Mouse (Mus musculus) testis, adult 2 months (tissue): ENCODE results near the gene 4930442H23Rik. TPM values are rescaled to one million over a fixed set of nuclear protein-coding genes. Genes with fewer than 3 reads are reported as not detected.
A peak's percentile ranks its signal among the peaks of the same experiment; 100 is the strongest.
"Not testable (repeated sequence)": the region's sequence is repeated elsewhere in the genome, so short reads cannot be mapped to it uniquely, and the experiment has no call there.

Source experiments
- H3K27ac ChIP-seq: fragments of 200-500 bp; 2 replicates; pipeline ENCODE4 v1.5.1; 2012; ENCODE audit warnings: low read depth, low read length; ENCODE audit not compliant: control insufficient read depth, insufficient read depth
- H3K27me3 ChIP-seq: fragments of 200-500 bp; 2 replicates; pipeline ENCODE4 v1.6.1; 2012; ENCODE audit warnings: mild to moderate bottlenecking, low read length, moderate library complexity; ENCODE audit not compliant: control insufficient read depth, insufficient read depth
- H3K36me3 ChIP-seq: fragments of 200-500 bp; 2 replicates; pipeline ENCODE4 v1.6.1; 2012; ENCODE audit warnings: mild to moderate bottlenecking, low read length; ENCODE audit not compliant: control insufficient read depth, insufficient read depth
- H3K4me1 ChIP-seq: fragments of 200-500 bp; 2 replicates; pipeline ENCODE4 v1.6.1; 2012; ENCODE audit warnings: low read length; ENCODE audit not compliant: control insufficient read depth, insufficient read depth
- H3K4me3 ChIP-seq: fragments of 200-500 bp; 2 replicates; pipeline ENCODE4 v1.5.1; 2012; ENCODE audit warnings: low read depth, mild to moderate bottlenecking, low read length, moderate library complexity, mixed read lengths; ENCODE audit not compliant: control insufficient read depth
- CTCF ChIP-seq: fragments of 200-500 bp; IDR thresholded peaks from 2 replicates; pipeline ENCODE4 v1.5.1; 2012; ENCODE audit warnings: low read depth, mild to moderate bottlenecking, inconsistent platforms, low read length, moderate library complexity; ENCODE audit not compliant: control insufficient read depth, insufficient read depth, insufficient replicate concordance
- POLR2A ChIP-seq: fragments of 200-500 bp; IDR thresholded peaks from 2 replicates; pipeline ENCODE4 v1.6.1; 2012; ENCODE audit warnings: low read depth, mild to moderate bottlenecking, inconsistent platforms, low read length, moderate library complexity; ENCODE audit not compliant: control insufficient read depth
- polyA plus RNA-seq: library from polyadenylated mRNA; depleted of rRNA; stranded (reverse); fragments of >200 nt; gene quantifications from 2 replicates; pipeline ENCODE4 v1.2.3, GENCODE M21; 2012

The 4930442H23Rik gene
- polyA plus RNA-seq, 1 experiment = 1.4 TPM

DNA sequence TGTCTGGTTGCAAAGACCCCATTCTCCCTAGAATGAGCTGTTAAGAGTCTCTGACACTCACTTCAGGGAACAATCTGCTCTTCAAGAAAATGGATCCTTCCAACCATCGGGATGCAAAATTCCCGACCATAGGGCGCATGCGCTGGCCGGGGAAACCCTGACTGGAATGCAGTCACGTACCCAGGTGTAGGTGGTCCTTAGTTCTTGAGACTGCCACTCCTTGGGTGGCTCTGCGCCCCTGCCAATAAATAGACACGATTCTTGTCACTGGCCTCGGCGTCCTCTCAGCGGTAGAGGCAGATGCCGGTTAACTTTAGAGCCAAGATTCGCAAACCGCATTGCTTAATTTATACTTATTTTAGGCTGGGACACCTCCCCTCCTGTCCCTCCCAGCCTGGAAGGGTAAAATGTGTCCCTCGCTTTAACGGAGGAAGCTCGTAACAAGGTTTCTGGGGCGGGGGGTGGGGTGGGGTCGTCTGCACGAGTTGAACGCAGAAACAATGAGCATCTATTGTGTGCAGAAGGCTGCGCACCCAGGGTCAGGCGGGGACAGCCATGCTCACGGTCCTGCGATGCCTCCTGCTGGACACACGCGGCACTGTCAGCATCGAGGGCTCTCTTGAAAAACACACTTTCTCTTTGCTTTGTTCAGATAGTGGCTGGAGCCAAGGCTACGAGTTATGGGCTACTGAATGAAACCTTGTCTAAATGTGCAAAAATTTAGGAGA lies 8.9 kb downstream of the 4930442H23Rik start:
- Histone ChIP-seq H3K36me3 (no peaks in the 10 kb centered on the region; the same call in none of the 2 replicates), H3K27me3 (no peaks in the 10 kb centered on the region), H3K4me1 (peaks cover 24% of the 10 kb centered on the region), H3K4me3 (peak overlapping the region; percentile 45), H3K27ac (peak overlapping the region; percentile 65)
- TF ChIP-seq CTCF (peak; percentile 94; the same call in 1 of the 2 replicates), POLR2A (no peak)

GRCm38 (mm10) chr10:81173132-81173531 lies 10.5 kb downstream of the 4930442H23Rik start:
- Histone ChIP-seq H3K4me1 (peaks cover 29% of the 10 kb centered on the region), H3K36me3 (no peaks in the 10 kb centered on the region), H3K4me3 (peak overlapping the region; percentile 72), H3K27me3 (no peaks in the 10 kb centered on the region), H3K27ac (peak overlapping the region; percentile 81)
- TF ChIP-seq CTCF = peak; percentile 82; the same call in 1 of the 2 replicates
- TF ChIP-seq POLR2A = peak; percentile 51; the same call in 1 of the 2 replicates

DNA sequence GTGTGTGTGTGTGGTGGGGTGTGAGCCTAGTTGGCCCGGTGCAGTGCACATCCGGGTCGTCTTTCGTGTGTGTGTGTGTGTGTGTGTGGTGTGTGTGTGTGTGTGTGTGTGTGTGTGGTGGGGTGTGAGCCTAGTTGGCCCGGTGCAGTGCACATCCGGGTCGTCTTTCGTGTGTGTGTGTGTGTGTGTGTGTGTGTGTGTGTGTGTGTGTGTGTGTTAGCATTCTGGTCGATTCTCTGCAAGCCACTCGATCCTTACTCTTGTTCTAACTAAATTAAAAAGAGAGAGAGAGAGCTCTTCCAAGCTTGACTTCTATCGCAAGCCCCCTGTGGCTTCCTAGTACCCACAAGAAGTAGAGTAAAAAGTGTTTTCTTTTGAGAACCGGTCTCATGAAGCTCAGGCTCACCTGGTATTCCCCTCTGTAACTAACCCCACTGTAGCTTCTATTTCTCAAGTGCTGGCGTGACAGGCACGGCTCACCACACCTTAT lies 14.2 kb downstream of the 4930442H23Rik start:
- H3K4me1 ChIP-seq = peaks cover 23% of the 10 kb centered on the region
- H3K4me3 ChIP-seq, H3K36me3 ChIP-seq, H3K27me3 ChIP-seq: not testable (repeated sequence)
- peak overlapping the region; percentile 10; the same call in 1 of the 2 replicates for H3K27ac ChIP-seq

DNA sequence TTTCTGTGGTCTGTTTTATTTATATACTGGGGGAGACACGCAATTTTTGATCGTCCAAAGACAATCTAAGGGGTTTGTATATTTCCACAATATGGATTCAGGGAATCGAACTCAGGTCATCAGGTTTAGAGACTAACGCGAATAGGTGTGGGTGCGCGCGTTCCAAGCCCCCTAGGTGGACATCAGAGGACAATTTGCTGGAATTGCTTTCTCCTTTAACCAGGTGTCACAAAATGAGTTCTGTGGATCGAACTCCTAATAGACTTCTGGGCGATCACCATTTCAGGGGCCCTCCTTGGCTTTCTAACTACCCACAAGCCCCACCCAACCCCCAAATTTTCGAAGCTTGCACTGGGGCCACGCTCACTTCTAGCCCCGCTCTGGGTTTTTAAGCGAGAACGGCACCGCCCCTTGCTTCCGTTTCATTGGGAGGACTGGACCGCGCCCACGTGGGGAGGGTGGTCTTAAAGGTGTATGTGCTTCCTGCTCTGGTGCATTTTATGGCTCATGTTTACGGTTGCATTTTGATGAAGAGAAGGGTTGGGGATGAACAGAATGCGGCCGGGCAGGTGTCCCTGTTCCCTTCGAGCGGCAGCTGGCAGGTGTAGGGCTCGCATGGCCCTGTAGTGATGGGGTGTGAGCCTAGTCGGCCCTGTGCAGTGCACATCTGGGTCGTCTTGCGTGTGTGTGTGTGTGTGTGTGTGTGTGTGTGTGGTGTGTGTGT lies 15.0 kb downstream of the 4930442H23Rik start:
- TF ChIP-seq CTCF = no peak
- TF ChIP-seq POLR2A = 0 out of 2 replicates have a peak, but pooled peaks have one; percentile 25
- H3K4me1 ChIP-seq = peaks cover 20% of the 10 kb centered on the region
- H3K36me3 ChIP-seq = no peaks in the 10 kb centered on the region; the same call in 1 of the 2 replicates
- H3K27ac ChIP-seq = peak overlapping the region; percentile 59
- no peaks in the 10 kb centered on the region for H3K27me3 ChIP-seq
- H3K4me3 ChIP-seq = peak overlapping the region; percentile 85

- Histone ChIP-seq H3K4me3 (peak overlapping the region; percentile 85), H3K27ac (peak overlapping the region; percentile 59), H3K4me1 (peaks cover 16% of the 10 kb centered on the region), H3K27me3 (no peaks in the 10 kb centered on the region), H3K36me3 (no peaks in the 10 kb centered on the region; the same call in 1 of the 2 replicates)
- TF ChIP-seq POLR2A (no peak), CTCF (no peak)
Observed at GRCm38 (mm10) chr10:81168087-81168431, 15.6 kb downstream of the 4930442H23Rik start.

- Histone ChIP-seq H3K27me3 (no peaks in the 10 kb centered on the region), H3K4me3 (peak within 1 kb of the TSS; percentile 85), H3K27ac (peak within 1 kb of the TSS; percentile 59), H3K36me3 (no peaks in the 10 kb centered on the region; the same call in none of the 2 replicates), H3K4me1 (peaks cover 12% of the 10 kb centered on the region)
- TF ChIP-seq POLR2A (peak; percentile 89), CTCF (no peak)
Observed at GRCm38 (mm10) chr10:81167200-81168086, 16.2 kb downstream of the 4930442H23Rik start, which contains the start of gene Pias4. Gene Pias4 (minus strand): TSS chr10:81167923.
